Mouse (Mus musculus): ENCODE measurements at regions not wholly inside any gene's neighbourhood (a gene's known extent, or its start where the extent isn't known, plus 50 kb on each side); places are given as distances from the start of the nearest gene placed in this dataset.

GRCm38 (mm10) chr13:71653939-71654467, 309.5 kb downstream of the Irx1 start:
- DNase-seq (ENCODE audit: low spot score in 2 of 2), result no peak

GRCm38 (mm10) chr13:71653212-71653938, 310.1 kb downstream of the Irx1 start:
- DNase-seq (ENCODE audit: low spot score in 2 of 2), result no peak

DNA sequence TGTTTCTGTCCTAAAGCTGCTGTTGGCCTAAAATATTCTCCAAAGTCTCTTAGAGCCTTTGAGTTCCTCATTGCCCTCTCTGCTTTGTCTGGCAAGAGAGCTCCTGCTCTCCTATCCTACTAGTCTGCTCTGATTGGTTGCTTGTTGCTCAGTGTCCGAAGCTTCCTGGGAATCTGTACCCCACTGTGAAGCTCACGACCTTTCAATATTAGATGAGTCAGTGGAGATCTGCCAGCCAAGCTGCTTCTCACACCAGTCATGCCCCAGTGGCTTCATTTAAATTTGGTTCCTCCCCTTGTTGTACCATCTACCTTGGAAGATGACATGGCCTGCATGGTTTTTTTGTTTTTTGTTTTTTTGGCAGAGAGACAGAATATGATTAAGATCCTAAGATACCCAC, 313.6 kb downstream of the Irx1 start:
- no peak for DNase-seq (ENCODE audit: low spot score in 2 of 2)

- no peak for DNase-seq (ENCODE audit: low spot score in 2 of 2)
Measured at GRCm38 (mm10) chr13:71649031-71649430, 314.5 kb downstream of the Irx1 start.

GRCm38 (mm10) chr13:71631447-71631846, 332.1 kb downstream of the Irx1 start:
- no peak for DNase-seq (ENCODE audit: low spot score in 2 of 2)

DNA sequence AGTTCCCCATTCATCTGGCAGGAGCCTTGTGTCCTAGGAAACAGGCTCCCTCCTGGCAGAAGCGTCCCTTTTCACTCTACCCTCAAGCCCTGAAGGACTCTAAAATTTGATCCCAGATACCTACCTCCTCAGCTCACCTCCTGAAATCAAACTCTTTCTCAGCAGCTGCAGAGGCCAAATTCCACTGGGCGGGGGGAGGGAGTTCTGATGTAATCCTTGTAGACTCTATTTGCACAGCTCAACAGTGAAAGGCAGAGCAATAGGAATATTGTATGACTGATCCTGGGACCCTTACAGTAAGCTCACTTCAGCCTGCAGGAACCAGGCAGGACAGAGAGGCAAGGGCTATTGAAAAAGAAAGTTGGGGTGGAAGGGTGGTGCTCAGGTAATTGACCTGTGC, 346.3 kb downstream of the Irx1 start:
- no peak for DNase-seq (ENCODE audit: low spot score in 2 of 2)

DNA sequence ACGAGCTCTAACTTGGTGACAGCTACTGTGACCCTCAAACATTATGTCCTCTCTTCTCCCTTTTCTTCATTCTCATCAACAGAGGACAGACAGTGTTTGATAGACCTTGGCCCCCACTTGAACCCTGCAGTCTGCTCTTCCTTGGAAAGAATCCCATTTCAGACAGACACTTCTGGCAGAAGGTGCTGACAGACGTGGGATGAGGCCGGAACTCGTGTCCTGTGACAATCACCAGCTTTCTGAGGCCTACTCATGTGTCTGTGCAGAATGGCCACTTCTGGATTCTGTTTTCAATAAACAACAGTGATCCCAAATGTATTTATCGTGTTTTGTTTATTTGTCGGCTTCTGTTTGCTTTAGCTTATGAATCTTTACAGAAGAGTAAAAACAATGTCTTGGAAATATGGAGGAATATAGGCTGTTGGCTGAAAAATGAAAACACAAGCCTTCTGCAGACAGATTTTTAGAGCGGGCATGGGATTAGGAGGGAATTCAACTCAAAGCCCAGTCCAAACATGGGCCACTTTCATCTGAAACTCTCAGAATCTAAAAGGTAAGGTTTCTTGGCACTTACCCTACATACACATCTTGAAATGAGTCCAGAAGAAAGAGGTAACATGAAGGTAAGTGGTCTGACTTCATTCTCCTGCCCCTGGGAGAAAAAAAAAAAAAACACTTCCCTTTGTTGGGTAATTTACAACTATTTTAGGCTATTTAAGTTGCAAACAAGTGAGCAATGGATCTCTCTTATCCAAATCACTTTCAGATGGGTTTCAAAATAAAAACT, 350.9 kb downstream of the Irx1 start:
- no peak for DNase-seq (ENCODE audit: low spot score in 2 of 2)

DNA sequence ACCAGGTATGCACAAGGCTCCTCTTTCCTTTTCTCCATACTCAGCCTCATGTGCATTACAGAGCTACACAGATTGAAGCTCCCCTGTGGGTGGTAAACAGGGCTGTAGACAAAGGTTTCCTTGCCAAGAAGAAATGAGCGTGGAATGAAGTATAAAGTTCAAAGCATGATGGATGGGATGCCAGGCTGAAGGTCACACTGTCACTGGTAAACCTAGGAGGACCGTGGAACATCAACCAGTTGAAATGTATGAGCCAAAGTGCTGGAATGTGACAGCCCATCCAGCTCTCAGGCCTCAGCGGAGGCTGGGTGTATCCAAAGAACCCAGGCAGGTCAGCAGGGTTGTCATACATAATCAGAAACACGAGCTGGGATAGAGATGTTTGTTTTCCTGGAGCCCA, 381.0 kb downstream of the Irx1 start:
- no peak for DNase-seq (ENCODE audit: low spot score in 2 of 2)

DNA sequence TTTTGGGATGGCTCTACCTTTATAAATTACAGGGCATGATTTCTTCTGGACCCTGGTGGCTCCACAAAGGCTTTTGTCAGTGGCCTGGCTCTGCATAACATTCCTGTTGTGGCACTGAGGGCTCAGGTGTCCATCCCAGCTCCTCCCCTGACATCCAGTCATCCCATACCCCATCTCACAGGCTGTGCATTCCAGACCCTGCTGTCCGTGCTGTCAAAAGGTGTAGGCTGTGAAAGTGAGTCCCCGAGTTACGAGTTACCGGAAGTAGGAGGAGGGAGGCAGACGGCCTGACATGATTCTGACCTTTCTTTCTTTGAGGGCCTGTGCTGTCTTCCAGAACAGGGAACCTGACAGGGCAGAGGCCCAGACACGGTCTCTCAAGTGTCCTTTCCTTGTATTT, 397.6 kb downstream of the Irx1 start:
- DNase-seq (ENCODE audit: low spot score in 2 of 2), result no peak

DNA sequence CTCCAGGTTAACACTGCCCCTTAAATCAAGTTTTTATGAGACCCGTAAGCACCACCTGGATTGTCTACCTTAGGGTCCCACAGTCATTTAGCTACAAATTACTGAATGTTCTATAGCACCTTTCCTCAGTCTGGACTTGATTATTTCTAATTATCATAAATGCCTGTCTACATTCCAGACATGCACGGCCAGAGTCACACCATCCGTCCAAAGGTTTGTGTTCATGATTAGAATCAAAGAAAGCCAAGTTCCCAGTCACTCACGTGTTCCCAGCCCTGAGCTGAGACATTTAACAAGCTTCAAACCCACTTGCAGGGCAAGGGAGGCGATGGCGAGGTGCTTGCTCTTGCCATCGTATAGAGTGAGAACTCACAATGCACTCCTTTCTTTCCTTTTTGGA, 398.1 kb downstream of the Irx1 start:
- no peak for DNase-seq (ENCODE audit: low spot score in 2 of 2)

- DNase-seq (ENCODE audit: low spot score in 2 of 2), result no peak
Measured at GRCm38 (mm10) chr13:71558477-71559215, 404.9 kb downstream of the Irx1 start.

DNA sequence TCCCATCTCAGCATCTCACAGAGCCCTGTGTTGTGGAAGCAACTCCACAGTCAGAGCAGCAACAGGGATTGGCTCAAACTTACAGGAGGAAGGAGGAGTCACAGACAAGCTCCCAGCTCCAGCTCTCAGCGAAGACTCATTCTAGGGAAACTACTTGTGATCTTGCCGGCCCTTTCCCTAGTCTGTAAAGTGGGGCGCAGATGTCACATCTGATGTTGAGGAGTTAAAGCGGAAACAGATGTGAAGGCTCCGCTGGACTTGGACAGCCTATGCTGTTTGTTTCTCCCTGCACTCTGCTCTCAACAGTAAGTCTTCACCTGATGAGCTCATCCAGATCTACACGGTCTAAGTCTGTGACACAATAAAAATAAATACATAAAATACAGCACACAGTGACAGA, 408.1 kb downstream of the Irx1 start:
- no peak for DNase-seq (ENCODE audit: low spot score in 2 of 2)

DNA sequence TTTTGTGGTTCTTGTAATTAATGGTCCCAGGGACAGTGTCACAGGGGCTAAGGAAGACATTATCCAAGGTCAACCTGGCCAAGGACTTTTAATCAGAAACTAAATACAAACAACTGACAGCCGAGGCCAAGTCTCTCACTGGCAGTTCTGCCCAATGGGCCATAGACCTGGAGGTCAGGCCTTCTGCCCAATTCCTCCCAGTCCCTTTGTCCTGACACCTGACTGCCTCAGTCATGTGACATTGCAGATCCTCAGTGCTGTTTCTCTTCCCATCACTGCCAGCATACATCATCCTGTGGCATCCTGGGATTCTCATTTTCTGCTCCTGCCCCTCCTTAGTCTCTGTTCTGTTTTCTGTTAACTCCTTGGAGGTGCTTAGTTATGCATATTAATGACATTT, 413.4 kb downstream of the Irx1 start:
- no peak for DNase-seq (ENCODE audit: low spot score in 2 of 2)

DNA sequence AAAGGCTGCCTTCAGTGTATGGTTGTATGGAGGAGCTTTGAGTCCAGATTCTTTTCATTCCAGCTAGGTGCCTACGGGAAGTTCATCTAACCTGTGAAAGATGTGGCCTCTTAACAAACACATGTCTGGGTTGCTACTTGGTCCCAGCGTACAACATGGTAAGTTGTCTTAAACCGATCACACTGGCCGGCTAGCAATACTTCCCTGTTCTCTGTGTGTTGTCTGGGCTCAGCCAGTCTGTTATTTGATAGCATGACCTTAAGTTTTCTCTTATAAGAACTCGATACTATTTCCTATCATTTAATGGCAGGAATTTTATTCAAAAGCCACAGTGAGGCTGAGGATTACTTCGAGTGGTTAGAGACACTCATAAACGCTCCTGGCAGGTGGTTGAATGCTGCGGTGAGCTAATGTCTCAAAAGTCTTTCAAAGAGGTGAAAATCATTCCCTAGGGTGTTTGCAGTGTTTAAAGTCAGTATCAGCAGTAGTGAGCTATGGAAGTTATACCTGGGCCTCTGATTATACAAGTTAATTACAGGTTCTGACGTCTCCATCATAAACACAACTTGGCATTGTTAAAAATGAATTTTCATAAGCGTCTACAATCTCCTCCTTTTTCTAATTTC, 414.2 kb downstream of the Irx1 start:
- DNase-seq (ENCODE audit: low spot score in 2 of 2), result no peak

DNA sequence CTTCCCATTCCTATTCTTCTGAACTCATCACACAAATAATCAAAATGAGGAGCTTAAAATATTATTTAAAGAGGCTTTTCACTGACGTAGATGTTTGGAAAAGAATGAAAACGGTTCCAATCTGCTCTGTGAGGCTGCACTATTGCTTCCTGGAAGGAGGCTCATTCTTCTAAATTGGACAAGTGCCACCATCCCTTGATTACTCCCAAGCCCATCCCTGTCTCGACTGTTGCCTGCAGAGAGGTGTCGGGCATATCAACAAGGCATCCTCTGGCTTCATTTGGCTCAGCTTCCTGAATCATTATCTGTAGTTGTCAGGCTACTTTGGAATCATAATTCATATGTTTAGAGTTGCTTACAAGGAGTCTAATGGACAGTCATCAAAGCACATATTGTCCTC, 425.3 kb downstream of the Irx1 start:
- no peak for DNase-seq (ENCODE audit: low spot score in 2 of 2)

- DNase-seq (ENCODE audit: low spot score in 2 of 2), result no peak
Measured at GRCm38 (mm10) chr13:71532796-71533351, 430.6 kb downstream of the Irx1 start.

GRCm38 (mm10) chr13:71529397-71530122, 434.0 kb downstream of the Irx1 start:
- DNase-seq (ENCODE audit: low spot score in 2 of 2), result no peak

DNA sequence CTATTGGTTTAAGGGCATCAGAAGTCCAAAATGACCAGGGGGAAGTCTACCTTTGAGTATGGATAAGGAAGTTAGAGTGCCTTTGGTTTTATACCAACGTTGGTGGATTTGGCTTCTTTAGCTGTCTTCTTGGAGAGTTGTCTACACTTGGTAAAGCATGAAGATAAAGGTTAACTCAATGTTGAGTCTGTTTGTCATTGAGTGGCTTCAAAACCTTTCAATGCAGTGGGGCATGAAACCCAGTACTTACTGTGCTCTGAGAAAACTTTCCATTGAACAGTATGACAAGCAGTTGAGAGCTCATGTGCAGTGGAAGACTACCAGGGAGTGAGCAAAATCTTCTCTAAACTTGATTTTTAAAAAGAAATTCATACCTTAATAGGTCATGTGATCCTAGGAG, 445.7 kb downstream of the Irx1 start:
- no peak for DNase-seq (ENCODE audit: low spot score in 2 of 2)

DNA sequence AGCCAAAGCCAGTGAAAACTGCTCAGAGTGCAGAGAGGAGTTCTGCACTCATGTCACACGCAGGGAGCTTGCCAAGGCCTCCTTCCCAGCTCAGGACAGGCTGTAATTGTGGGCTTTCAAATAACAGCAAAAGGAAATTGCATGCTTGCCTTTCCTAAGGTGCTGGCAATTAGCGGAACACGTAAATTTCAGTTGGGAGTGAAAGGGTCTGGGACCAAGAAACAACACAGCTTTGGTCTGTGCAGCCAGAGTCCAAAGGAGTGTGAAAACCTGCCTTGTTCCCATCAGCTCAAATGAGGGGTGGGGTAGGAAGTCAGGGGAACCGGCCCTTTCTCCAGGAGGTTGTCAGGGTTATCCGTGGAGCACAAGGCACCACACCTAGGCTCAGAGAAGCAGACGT, 450.3 kb downstream of the Irx1 start:
- no peak for DNase-seq (ENCODE audit: low spot score in 2 of 2)

DNA sequence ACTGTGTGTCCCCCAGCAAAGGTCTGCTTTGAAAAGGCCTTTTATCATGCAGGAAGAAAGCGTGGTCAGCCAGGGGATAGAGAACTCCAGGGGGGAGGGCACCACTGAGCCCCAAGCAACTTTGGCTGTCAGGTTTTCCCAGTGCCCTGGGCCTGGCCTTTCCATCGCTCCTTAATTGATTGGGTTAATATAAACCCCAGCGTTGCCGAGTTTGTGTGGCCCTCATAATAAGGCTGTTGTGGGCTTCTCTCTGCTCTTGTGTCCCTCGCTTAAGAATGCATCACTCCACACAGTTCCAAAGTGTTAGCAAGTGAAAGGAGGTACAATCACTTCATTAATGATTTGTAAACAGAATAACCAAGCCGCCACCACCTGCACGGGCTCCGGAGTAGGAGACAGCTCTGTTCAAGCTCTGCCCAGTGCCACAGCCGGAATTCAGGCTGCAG, 455.5 kb downstream of the Irx1 start:
- no peak for DNase-seq (ENCODE audit: low spot score in 2 of 2)

DNA sequence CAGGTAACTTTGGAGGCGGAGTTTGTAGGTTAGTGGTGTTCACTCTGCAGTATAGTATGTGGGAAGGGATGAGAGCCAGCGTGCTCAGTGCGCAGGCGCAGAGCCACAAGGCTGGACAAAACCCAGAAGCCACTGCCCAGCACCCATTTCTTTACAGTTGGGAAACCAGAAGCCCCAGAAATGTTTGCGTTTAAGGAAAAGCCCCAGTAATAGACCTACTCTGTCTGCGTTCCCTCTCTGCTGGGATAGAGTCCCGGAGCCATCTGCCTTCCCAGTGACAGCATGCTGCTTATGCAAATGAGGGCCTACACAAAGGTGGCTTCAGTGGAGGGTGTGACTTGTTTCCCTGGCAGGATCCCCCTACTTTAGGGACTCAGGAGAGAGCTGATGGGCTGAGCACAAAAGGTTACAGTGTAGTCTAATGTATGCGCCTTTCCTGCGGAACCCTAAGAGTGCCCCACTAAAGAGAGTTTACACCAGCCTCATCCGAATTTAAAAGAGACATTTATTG, 456.0 kb downstream of the Irx1 start:
- no peak for DNase-seq (ENCODE audit: low spot score in 2 of 2)

All from urinary bladder, postnatal 4 days (tissue).